Mouse (Mus musculus) forebrain, embryonic 13.5 days (tissue): ENCODE measurements around the gene Cpsf2. TPM values are rescaled to one million over a fixed set of nuclear protein-coding genes. Genes with fewer than 3 reads are reported as not detected.
"Not testable (repeated sequence)": the region's sequence is repeated elsewhere in the genome, so short reads cannot be mapped to it uniquely, and the experiment has no call there.

Experiments
- ATAC-seq: fragments of 200-750 bp; cut with Nextera tagmentation; 2 replicates; pipeline ENCODE4 v1.8.0; 2017
- H3K27ac ChIP-seq: fragments of 300-500 bp; sonication (generic); 2 replicates; pipeline ENCODE4 v1.5.1; 2015; ENCODE audit warnings: inconsistent platforms, mild to moderate bottlenecking, moderate library complexity
- H3K27me3 ChIP-seq: fragments of 300-500 bp; sonication (generic); 2 replicates; pipeline ENCODE4 v1.6.1; 2015; ENCODE audit warnings: mild to moderate bottlenecking, inconsistent platforms
- H3K36me3 ChIP-seq: fragments of 300-500 bp; sonication (generic); 2 replicates; pipeline ENCODE4 v1.6.1; 2015; ENCODE audit warnings: mild to moderate bottlenecking, inconsistent platforms; ENCODE audit not compliant: poor library complexity, severe bottlenecking
- H3K4me1 ChIP-seq: fragments of 300-500 bp; sonication (generic); 2 replicates; pipeline ENCODE4 v1.6.1; 2015; ENCODE audit warnings: inconsistent platforms
- H3K4me2 ChIP-seq: fragments of 300-500 bp; sonication (generic); 2 replicates; pipeline ENCODE4 v1.6.1; 2015; ENCODE audit warnings: inconsistent platforms, mild to moderate bottlenecking, moderate library complexity
- H3K4me3 ChIP-seq: fragments of 300-500 bp; sonication (generic); 2 replicates; pipeline ENCODE4 v1.5.1; 2015; ENCODE audit warnings: mild to moderate bottlenecking, inconsistent platforms
- H3K9ac ChIP-seq: fragments of 300-500 bp; sonication (generic); 2 replicates; pipeline ENCODE4 v1.6.1; 2015; ENCODE audit warnings: mild to moderate bottlenecking, inconsistent platforms
- H3K9me3 ChIP-seq: fragments of 300-500 bp; sonication (generic); replicated peaks from 2 replicates; pipeline ENCODE4 v1.6.1; 2016; ENCODE audit warnings: inconsistent platforms
- WGBS: fragments of 180-500 bp; shearing (Covaris S2); methylation state at CpG from one replicate; pipeline ENCODE4 v1.1.7; 2015; 5-methylcytosine and 5-hydroxymethylcytosine counted together
- polyA plus RNA-seq: library from polyadenylated mRNA; unstranded; fragments of >200 nt; fragmentation: Nextera tagmentation; extraction: Ambion mirVana; gene quantifications from 2 replicates; pipeline ENCODE4 v1.2.1, GENCODE M21; 2015

The Cpsf2 gene
- polyA plus RNA-seq = 35.9 and 37.9 TPM in 2 replicates

DNA sequence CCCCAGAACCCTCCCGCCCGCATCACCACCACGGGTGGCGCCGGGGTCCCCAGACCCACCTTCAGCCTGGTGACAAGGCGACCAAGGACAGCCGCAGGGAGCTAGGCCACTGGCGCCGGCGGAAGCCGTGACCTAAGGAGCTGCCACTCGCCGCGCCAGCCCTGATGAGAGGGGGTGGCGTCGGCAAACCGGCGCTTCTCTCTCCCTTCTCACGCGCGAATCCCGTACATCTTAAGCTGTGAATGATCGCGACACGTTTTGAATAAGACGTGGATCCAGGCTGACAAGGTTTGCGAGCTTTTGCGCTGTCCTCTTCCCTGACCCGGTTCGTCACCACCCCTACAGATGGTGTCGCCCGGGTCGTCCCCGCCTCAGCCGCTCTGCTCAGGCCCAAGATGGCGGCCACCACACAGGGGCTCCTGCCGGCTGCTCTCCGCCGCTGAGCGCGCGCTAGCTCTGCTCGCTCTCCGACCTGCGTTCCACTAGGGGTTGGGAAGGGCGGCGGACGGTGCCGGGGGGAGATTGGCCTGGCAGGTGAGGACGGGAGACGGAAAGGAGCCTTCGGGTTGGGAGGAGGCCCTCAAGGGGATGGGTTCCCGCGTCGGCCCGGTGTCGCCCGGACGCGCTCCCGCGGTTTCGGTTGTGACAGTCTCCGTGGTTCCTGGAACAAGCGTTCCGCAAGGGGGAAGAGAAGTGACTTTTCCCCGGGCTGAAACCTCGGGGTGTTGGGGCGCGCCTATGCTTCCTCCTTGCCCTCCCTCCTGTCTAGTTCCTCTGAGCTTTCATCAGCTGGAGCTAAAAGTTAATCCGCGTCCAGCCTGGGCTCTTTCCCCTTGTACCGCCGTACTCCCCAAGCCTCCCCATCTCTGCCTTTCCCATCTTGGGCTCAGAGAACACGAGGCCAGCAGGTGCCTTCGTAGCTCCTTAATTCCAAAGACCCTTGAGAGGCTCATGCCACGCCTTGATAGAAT lies at the start of gene Cpsf2:
Gene Cpsf2, plus strand, starts transcription at position 388 of the 971 bp plus-strand sequence.
- Histone ChIP-seq H3K27me3 (no peaks in the 10 kb centered on the region), H3K4me3 (peak within 1 kb of the TSS; percentile 92), H3K9me3 (no peaks in the 10 kb centered on the region), H3K4me2 (peak within 1 kb of the TSS; percentile 79), H3K4me1 (peaks cover 27% of the 10 kb centered on the region), H3K9ac (peak within 1 kb of the TSS; percentile 93), H3K27ac (peak within 1 kb of the TSS; percentile 88), H3K36me3 (peaks cover 9% of the 10 kb centered on the region)
- peak; percentile 98 for ATAC-seq
- WGBS = under 1% methylated on average over 77 of the region's 77 CpGs

DNA sequence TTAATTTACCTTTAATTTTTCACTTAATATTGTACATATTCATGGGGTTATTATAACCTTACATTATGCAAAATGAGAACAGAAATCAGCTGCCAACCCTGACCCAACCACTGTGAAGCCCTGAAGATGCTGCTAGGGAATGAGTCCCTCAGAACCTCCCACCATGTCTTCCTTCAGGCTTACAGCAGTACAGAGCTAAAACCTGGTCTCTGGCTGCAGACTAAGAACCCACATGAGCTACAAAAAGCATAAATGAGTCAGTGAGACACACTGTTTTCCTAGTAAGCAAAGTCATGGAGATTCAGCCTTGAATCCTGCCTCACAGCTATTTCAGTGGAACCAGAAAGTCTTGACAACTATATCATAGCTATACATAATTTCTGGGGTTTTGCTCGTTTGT lies 47.4 kb upstream of the Cpsf2 start:
- ATAC-seq = no peak
- Histone ChIP-seq H3K36me3 (peaks cover 83% of the 10 kb centered on the region), H3K4me2 (no peak overlapping the region), H3K4me3 (no peak overlapping the region), H3K27me3 (no peaks in the 10 kb centered on the region), H3K27ac (no peak overlapping the region), H3K9ac (no peak overlapping the region), H3K9me3 (no peaks in the 10 kb centered on the region), H3K4me1 (no peaks in the 10 kb centered on the region)
- WGBS = 85% methylated on average over 1 of the region's 1 CpGs

DNA sequence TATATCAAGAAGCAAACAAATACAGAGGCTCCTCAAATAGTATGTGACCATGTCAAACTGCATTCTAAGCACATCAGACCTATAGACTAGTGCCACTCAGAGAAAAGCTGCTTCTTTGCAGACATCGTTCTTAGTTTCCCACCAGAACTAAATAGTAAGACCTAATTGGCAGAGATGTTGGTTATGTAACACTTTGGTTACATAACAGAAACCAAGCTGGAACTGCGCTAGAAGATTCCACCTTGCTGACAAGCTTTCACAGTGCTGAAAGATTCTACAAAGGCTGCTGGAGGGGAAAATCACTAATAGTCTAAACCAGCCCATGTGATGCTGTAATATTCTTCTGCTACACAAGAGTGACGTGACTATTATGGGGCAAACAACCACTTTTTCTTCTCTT lies 40.6 kb upstream of the Cpsf2 start:
- H3K4me3 ChIP-seq = no peak overlapping the region
- no peak overlapping the region for H3K9ac ChIP-seq
- H3K9me3 ChIP-seq = no peaks in the 10 kb centered on the region
- H3K27me3 ChIP-seq = no peaks in the 10 kb centered on the region
- no peak overlapping the region for H3K27ac ChIP-seq
- no peak overlapping the region for H3K4me2 ChIP-seq
- H3K36me3 ChIP-seq = peaks cover 88% of the 10 kb centered on the region
- 96% methylated on average over 3 of the region's 3 CpGs for WGBS
- ATAC-seq = no peak
- H3K4me1 ChIP-seq = no peaks in the 10 kb centered on the region

- WGBS = 88% methylated on average over 7 of the region's 7 CpGs
- no peak for ATAC-seq
- H3K27ac ChIP-seq = no peak overlapping the region
- H3K4me3 ChIP-seq = no peak overlapping the region
- no peak overlapping the region for H3K4me2 ChIP-seq
- H3K4me1 ChIP-seq = no peaks in the 10 kb centered on the region
- H3K27me3 ChIP-seq = no peaks in the 10 kb centered on the region
- no peak overlapping the region for H3K9ac ChIP-seq
- no peaks in the 10 kb centered on the region for H3K9me3 ChIP-seq
- peaks cover 83% of the 10 kb centered on the region for H3K36me3 ChIP-seq
These were observed 38.2 kb upstream of the Cpsf2 start for GRCm38 (mm10) chr12:101937572-101937971.

DNA sequence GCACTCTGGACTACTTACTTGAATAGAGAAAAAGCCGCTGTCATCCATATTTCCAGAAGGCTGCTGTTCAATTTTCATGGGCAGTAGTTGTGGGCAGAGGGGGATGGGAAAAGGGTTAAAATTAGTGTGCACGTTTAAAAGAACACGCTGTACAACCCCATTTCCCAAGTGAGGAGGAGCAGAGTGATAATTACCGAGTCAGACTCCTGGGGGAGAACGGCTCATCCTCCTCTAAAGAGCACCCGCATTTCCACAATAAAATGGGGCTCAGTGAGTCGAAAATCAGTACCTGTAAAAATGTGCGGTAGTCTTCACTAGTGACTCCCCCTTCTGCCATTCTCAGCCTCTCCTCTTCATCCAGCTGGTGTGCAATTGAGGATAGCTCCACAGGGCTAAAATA lies 27.8 kb upstream of the Cpsf2 start:
- Histone ChIP-seq H3K27ac (no peak overlapping the region), H3K36me3 (peaks cover 34% of the 10 kb centered on the region), H3K9ac (no peak overlapping the region), H3K4me2 (no peak overlapping the region), H3K9me3 (no peaks in the 10 kb centered on the region), H3K4me3 (no peak overlapping the region), H3K27me3 (no peaks in the 10 kb centered on the region), H3K4me1 (no peaks in the 10 kb centered on the region)
- ATAC-seq = no peak
- 93% methylated on average over 8 of the region's 8 CpGs for WGBS

DNA sequence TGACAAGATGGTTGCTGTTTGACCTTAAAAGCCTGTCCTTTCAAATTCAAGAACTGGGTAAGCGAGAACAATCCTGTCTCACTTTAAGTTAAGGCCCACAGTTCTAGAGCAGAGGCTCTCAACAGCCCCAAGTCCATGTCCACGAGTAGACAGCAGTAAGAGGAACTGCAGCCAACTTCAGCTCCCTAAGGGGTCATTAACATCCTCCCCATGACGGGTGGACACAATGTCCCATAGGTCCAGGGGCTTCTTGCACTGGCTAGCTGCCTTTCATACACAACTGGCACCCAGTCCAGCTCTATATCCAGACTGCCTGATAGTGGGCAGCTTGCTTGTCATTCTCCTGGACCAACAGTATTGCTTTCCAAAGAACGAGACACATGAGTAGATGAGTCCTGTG lies 27.0 kb upstream of the Cpsf2 start:
- Histone ChIP-seq H3K4me2 (no peak overlapping the region), H3K27ac (no peak overlapping the region), H3K36me3 (peaks cover 30% of the 10 kb centered on the region), H3K9ac (no peak overlapping the region), H3K27me3 (no peaks in the 10 kb centered on the region), H3K4me1 (no peaks in the 10 kb centered on the region), H3K9me3 (no peaks in the 10 kb centered on the region), H3K4me3 (no peak overlapping the region)
- WGBS = 82% methylated on average over 4 of the region's 4 CpGs
- no peak for ATAC-seq

- not testable (repeated sequence) for H3K9ac ChIP-seq, H3K4me3 ChIP-seq, ATAC-seq, H3K9me3 ChIP-seq, H3K36me3 ChIP-seq, H3K4me2 ChIP-seq, H3K27me3 ChIP-seq, H3K27ac ChIP-seq
- H3K4me1 ChIP-seq = peaks cover 10% of the 10 kb centered on the region
- 95% methylated on average over 8 of the region's 8 CpGs for WGBS
These were observed 20.0 kb upstream of the Cpsf2 start for GRCm38 (mm10) chr12:101955821-101956220.

DNA sequence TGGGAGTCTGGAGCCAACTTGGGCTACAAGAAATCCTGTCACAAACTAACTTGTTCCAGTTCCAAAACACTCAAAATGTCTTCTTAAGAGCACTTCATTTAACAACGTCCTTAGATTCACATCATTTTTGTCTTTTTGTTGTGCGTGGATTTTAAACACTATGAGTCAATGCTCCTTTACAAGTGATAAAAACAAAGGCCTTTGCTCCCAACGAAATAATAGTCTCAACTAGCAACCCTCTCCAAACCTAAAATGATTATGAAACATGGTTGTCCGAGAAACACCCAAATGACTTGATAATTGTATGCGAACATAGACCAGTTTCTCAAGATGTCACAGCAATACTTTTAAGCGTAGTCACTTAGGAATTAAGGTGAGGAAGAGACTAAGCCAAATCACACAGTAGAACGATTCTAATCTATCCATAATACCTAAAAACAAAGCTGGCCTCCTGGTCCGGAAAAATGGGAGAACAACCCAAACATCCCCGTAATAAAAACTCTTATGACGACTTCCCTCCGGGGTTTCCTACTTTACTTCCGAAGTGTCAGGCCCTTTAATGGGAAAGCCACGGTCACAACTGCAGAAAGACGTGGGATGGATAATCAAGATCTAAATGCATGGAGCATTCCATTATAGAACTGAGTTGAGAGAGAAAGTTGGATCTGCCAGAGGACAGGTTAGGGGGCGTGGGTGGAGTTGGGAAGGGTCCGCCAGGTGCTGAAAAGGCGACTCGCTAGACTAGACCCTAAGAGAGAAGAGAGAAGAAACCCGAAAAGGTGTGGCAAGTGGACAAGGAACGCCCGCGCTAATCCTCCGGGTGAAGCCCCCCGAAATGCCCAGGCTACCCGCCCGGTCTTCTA lies 18.5 kb upstream of the Cpsf2 start:
- Histone ChIP-seq H3K4me3 (peak overlapping the region; percentile 84), H3K27ac (peak overlapping the region; percentile 45; the same call in 1 of the 2 replicates), H3K9ac (peak overlapping the region; percentile 82), H3K36me3 (no peaks in the 10 kb centered on the region), H3K4me2 (peak overlapping the region; percentile 70), H3K27me3 (no peaks in the 10 kb centered on the region), H3K4me1 (peaks cover 10% of the 10 kb centered on the region), H3K9me3 (no peaks in the 10 kb centered on the region)
- ATAC-seq = no peak
- 12% methylated on average over 26 of the region's 26 CpGs for WGBS

DNA sequence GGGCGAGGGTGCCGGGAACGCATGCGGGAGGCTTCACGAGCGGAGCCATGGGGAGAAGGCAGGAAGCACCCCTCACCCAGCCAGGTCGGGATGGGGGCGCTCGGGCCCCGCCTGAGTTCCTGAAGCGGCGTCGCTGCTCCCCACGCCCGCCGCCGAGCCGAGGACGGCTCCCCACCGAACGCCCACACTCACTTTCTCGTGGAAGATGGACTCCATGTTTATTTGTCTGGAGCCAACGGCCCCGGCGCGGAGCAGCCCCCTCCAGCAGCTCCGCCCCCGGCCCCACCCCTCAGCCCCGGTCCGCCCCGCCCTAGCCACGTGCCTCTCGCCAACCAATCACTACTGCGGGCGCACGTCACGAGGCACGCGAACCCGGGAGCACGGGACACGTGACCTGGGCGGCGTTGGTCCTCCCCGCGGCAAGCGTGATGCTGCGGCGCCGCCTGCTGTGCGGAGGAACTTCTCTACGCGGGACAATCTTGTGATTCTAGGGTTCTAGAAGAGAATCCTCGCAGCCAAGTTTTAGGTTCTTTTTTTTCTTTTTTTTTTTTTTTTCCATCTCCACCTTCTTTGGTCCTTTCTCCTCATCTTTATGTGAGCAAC lies 17.7 kb upstream of the Cpsf2 start, which contains the start of gene Atxn3:
Gene Atxn3, minus strand, starts transcription at position 305 of the 603 bp plus-strand sequence.
- peak within 1 kb of the TSS; percentile 70 for H3K4me2 ChIP-seq
- peak within 1 kb of the TSS; percentile 45; the same call in 1 of the 2 replicates for H3K27ac ChIP-seq
- no peaks in the 10 kb centered on the region for H3K27me3 ChIP-seq
- H3K4me3 ChIP-seq = peak within 1 kb of the TSS; percentile 84
- no peaks in the 10 kb centered on the region for H3K9me3 ChIP-seq
- ATAC-seq = peak; percentile 99
- no peaks in the 10 kb centered on the region for H3K36me3 ChIP-seq
- H3K4me1 ChIP-seq = peaks cover 10% of the 10 kb centered on the region
- peak within 1 kb of the TSS; percentile 82 for H3K9ac ChIP-seq
- 0% methylated on average over 43 of the region's 54 CpGs for WGBS

- Histone ChIP-seq H3K4me1 (peaks cover 10% of the 10 kb centered on the region), H3K4me3 (peak overlapping the region; percentile 84), H3K4me2 (peak overlapping the region; percentile 70), H3K27me3 (no peaks in the 10 kb centered on the region), H3K9me3 (no peaks in the 10 kb centered on the region), H3K27ac (no peak overlapping the region), H3K36me3 (no peaks in the 10 kb centered on the region), H3K9ac (no peak overlapping the region)
- WGBS = 61% methylated on average over 9 of the region's 9 CpGs
- peak; percentile 1; the same call in 1 of the 2 replicates for ATAC-seq
These were observed 17.2 kb upstream of the Cpsf2 start for GRCm38 (mm10) chr12:101958556-101958955.

DNA sequence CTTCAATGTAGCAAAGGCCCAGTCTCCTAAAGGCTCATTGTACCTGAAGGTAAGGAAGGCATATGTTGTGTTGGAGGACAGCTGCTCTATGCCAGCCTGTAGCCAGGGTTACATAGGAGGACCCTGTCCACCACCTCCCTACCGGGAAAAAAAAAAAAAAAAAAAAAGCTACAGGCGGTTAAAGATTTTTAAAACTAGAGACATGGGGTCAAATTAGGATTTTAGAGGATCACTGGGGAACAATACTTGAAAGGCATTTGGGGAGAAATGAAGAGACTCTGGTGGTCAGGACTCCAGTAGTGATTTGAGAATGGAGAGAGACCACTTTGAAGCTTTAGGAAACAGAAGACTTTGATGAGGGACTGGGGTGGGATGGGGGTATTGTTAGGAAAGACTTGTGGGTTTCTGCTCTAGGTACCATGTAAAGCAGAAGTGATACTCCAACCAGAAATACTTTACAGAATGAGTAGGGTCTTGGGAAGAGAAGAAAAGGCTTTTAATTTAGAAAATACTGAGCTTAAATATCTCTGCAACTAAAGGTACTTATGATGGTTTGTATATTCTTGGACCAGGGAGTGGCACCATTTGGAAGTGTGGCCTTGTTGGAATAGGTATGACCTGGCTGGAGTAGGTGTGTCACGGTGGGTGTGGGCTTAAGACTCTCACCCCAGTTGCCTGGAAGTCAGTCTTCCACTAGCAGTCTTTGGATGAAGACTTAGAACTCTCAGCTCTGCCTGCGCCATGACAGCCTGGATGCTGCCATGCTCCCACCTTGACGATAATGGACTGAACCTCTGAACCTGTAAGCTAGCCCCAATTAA lies 16.6 kb upstream of the Cpsf2 start:
- Histone ChIP-seq H3K4me2 (peak overlapping the region; percentile 70), H3K4me1 (peaks cover 10% of the 10 kb centered on the region), H3K4me3 (0 out of 2 replicates have a peak overlapping the region, but pooled peaks have one; percentile 84)
- not testable (repeated sequence) for H3K27me3 ChIP-seq, H3K9me3 ChIP-seq, H3K9ac ChIP-seq, ATAC-seq, H3K36me3 ChIP-seq, H3K27ac ChIP-seq
- 97% methylated on average over 5 of the region's 5 CpGs for WGBS
